Mouse (Mus musculus): ENCODE results near the gene Azi2.

DNA sequence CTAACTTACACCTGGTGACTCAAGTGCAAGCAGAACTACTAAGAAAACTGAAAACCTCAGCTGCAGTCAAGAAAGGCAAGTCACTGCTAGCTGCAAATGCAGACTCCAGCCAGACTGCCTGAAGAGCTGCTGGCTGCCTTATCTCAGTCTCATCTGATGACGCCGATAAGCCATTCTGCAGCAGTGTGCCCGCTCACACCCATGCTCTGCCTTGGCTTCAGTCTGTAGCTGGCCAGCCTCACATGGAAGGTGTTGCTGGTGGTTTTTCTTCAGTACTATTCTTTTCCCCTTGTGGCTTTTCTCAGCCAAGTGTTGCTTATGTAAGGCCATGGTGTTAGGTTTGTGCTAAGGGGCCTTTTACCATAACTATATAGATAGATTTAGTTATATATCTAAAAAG lies 18.8 kb downstream of the Azi2 start:
- TF ChIP-seq USF1 (IDR thresholded peaks at IDR 0.05; ENCODE audit: low read depth) (no peak), MAX (IDR thresholded peaks at IDR 0.05; ENCODE audit: low read depth) (no peak), CEBPB (IDR thresholded peaks at IDR 0.05; ENCODE audit: insufficient read depth, poor library complexity, severe bottlenecking) (no peak), POLR2A (IDR thresholded peaks at IDR 0.05; ENCODE audit: insufficient read length, low read depth) (no peak), TCF3 (IDR thresholded peaks at IDR 0.05; ENCODE audit: insufficient read length, low read depth) (no peak), MYOD1 (IDR thresholded peaks at IDR 0.05; ENCODE audit: control insufficient read depth in 1 of 3, insufficient read length in 2 of 3, low read depth in 2 of 3) (no peak)
